Mouse (Mus musculus) naive thymus-derived CD4-positive, alpha-beta T cell, adult 2 months (primary cell): ENCODE results near the gene Ruvbl2.
A peak's percentile ranks its signal among the peaks of the same experiment; 100 is the strongest.

ENCODE experiments used
- DNase-seq: peaks from one replicate; pipeline ENCODE4 v3.0.0-alpha.2; 2011; ENCODE audit warnings: low read depth

The Ruvbl2 gene

DNA sequence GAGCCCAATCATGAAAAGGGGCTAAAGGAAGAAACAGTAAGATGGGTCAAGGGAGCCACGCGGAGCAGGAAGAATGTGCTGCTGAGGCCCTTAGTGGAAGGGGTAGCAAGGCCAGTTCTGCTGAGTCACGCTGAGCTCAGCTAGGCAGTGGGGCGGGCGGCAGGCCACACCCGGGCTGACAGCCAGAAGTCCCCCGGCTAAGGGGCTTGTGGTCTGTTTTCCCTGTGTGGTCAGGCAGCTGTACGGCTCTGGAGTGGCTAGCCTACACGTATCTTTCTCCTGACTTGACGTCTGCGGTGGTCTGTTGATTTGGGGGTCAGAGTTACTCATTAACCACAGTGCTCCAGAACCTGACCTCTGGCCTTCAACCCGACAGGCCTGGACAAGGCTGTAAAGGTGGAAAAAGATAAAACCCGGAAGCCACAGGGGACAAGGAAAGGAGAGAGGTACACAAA, 23.0 kb upstream of the Ruvbl2 start:
- no peak for DNase-seq

DNA sequence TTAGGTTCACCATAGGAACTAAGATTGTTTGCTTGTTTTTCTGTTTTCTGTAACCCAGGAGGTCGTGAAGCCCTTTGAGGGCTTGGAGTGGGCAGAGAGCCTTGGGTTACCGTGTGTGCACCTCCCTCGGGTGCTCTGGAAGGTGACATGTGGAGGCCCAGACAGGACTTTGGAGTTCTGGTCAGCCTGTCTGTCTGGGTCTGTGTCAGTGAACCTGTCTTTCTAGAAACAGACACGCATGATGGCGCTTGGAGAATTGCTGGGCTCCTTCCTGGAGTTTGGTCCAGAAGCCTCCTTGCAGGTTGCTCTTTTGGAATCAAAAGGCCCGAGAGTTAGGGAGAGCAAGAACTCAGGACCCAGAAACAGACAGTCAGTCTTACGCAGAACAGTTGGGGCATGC, 22.5 kb upstream of the Ruvbl2 start:
- no peak for DNase-seq

DNA sequence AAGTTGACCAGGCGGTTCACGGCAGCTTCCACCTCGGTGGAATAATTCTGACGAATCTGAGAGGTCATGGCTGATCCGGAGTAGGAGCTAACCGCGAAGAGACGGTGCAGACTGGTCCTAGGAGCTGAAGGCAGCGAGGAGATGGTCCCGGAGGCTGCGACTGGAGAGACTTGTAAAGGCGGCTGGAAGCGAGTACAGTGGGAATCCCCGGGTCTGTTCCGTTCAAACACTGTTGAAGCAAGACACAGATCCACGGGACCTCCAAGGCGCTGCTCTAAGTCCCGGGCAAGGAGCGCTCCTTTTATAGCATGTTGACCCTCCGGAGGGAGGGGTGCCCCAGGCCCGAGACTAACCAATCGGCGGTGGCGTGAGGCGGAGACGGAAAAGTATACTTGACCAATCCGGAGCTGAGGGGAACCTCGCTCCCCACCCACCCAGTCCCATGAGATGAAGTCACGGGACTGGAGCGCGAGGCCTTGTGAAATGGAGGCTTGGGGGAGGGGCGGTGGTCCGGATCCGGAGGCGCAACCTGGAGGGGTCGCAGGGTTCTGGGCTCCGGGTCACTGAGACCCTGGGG, 21.8 kb upstream of the Ruvbl2 start, which contains the start of gene Ftl1:
Ftl1 (minus strand) TSS at position 321 of the 577 bp plus-strand sequence.
- DNase-seq, result peak; percentile 96

DNA sequence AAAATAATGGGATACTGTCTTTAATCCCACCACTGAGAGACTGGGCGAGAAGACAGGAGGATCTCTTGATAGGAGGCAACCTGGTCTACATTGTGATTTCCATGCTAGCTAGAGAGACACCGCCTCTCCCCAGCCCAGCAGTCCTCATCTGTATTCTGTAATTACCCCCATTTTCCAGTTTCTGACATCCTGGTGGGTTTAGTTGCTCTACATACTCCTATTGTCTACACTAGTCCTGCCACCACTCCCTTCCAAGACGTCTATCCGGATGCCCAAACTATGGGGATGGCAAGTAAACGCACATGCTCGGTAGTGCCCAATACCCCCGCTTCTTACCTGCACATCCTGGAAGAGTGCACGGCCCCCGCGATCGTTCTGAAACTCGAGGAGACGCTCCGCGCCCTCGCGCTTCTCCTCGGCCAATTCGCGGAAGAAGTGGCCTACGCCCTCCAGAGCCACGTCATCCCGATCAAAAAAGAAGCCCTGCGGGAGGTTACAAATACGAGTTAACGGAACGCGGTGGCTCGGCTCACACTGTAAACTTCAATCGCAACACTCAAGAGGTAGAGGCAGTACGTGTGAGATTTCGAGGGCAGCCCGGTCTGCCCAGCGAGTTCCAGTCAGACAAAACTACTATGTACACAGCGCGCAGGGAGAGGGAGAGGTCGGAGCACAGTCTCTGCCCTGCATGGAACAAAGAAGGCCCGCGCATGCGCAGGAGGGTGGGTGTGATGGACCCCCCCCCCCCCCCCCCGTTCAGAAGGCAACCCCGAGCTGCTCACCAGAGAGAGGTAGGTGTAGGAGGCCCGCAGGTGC, 21.1 kb upstream of the Ruvbl2 start:
- peak; percentile 91 for DNase-seq

DNA sequence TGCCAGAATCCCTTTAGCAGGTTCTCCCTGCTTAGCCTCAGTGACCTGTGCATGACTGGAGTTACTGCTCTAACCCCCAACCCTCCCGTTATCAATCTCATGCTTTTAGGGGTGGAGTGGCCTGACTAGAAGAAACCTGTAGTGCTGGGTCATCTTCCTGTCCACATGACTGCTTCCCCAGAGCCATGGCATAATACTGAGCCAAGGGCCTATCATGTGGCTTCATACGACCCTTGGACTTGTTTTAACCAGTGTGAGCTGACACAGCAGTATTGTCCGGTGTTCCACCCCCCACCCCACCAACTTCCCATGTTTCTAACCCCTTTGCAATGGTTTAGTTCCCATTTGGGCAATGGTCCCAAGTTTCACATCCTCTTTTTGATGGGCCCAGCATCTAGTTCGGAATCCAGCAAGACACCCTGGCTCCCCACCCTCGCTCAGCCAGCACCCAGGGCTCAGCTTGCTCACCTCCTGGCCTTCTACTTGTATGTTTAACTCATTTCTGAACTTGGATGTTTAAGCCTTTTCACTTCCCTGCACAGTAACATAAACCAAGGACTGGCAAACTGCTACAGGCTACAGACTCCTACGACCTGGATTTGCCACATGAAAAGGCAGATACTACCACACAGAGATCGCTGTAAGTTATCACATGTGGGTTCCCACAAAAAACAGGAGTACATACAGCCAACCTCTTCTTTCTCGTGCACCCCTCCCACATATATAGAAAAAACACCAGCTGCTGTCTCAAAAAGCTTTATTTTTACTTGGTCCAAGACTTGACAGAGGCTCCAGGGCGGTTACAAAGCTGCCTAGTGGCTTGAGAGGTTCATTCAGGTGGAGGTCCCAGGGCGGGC, 19.5 kb upstream of the Ruvbl2 start:
- DNase-seq, result peak; percentile 51

DNA sequence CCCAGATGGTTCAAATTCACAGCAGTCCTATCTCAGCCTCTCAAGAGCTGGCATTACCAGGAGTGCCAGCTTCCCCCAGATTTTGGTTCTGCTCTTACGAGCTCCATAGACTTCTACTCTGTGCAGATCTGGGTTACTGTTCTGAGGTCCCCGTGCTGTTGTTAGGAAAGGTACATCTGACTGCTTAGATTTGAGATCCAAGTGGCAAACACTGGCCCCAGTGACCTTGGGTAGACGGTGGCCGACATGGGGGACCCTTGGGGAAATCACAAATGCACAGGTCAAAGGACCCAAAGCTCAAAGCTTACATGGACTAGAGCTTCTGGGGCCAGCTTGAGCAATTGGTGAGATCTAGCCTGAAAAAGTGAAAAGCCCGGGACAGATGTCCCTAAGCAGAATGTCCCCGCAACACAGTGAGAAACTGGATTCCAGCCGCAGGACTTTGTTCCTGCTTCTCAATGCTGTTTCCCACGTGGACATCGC, 18.9 kb upstream of the Ruvbl2 start:
- DNase-seq, result no peak

DNA sequence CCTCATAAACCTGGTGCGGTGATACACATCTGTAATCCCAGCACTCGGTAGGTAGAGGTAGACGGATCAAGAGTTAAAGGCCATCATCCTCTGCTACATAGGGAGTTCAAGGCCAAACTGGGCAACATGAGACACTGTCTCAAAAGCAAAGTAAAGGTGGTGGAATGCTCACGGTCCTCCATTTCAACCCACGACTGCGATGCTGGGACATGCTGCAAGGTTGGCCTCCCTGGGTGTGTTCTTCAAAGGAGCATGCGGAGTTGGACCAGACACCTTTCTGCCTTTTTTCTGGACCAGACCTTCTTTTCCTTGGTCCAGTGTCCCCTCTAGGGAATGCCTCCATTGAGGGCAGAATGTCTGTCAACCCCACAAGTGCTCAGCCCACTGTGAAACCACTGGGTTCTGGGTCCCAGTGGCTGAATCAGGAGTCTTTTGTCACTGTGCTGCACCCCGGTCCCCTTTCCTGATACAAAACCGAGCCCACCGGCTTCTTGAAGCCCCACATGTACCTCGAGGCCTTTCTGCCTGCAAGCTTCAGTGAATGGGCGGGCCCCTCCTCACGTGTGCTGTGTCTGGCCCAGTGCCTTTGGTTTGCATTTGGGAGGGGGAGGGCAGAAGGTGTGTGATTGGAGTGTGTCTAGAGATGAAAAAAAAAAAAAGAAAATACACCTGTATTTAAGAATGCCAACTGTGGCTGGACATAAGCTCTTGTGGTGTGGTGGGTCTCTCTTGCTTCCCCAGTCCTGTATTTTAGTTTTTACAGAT, 18.2 kb upstream of the Ruvbl2 start:
- DNase-seq, result no peak

DNA sequence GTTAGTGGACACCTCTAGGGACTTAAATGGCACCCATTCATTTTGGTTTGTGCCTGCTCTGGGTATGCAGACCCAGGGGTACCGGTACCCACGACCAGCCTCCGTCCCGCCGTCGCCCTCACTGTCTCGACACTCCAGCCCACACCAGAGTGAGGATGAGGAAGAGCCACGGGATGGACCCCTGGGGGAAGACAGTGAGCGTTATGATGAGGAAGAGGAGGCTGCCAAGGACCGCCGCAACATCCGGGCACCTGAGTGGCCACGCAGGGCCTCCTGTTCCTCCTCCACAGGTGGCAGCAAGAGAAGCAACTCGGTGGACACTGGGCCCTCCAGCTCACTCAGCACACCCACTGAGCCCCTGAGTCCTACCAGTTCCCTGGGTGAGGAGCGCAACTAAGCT, 17.1 kb upstream of the Ruvbl2 start:
- DNase-seq, result no peak

DNA sequence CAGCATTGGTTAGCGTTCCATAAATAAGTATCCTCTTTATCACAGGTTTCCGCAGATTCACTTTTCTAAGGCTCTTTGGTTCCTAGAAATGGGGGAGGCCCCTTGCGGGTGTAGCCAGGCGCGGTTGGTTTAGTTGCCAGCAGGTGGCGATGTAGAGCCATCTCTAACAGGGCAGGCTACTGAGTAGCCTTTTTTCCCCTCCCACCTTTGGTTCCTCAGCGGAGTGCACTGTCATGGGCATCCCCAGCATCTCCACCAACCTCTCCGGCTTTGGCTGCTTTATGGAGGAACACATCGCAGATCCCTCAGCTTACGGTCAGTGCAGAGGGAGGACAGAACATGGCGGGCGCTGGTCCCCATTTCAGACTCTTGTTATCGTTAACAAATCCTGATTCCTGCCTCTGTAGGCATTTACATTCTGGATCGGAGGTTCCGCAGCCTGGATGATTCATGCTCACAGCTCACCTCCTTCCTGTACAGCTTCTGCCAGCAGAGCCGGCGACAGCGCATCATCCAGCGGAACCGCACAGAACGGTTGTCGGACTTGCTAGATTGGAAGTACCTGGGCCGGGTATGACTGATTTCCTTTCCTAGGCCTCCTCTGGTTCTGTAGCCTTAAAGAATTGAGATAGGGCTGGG, 13.6 kb upstream of the Ruvbl2 start:
- DNase-seq, result peak; percentile 91

DNA sequence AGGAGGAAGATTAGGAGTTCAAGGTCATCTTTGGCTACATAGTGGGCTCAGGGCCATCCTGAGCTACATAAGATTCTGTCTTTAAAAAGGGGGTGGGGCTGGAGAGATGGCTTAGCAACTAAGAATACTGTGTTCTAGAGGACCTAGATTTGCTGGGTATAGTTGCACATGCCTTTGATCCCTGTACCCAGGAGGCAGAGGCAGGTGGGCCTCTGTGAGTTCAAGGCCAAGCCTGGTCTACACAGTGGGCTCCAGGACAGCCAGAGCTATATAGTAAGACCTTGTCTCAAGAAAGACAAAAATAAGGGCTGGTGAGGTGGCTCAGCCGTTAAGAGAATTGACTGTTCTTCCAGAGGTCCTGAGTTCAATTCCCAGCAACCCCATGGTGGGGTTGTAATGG, 12.1 kb upstream of the Ruvbl2 start:
- no peak for DNase-seq

DNA sequence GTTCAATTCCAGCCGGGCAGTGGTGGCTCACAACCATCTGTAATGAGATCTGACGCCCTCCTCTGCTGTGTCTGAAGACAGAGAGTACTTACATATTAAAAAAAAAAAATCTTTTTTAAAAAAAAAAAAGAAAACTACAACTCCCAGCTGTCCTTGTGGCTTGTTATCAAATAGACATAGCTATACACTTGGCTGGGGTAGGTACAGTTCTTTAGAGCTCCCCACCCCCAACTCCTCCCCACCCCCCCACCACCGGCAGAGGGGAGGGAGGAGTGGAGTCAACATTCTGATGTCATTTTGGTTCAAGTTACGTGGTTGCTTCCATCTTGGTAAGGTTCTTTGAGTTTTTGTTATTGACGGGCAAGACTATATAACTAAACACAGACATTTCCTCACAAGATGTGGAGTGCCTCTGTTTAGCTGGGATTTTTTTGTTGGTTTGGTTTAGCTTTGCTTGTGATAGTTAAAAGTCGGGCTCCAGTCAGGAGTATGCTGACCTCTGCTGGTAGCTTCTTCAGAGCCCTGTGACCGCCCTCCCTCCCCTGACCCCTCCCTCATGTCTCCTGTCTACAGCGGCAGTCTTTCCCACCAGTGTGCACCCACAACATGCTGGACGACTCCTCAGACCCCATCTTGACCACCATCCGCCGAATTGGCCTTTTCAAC, 9.6 kb upstream of the Ruvbl2 start:
- DNase-seq, result peak; percentile 72

DNA sequence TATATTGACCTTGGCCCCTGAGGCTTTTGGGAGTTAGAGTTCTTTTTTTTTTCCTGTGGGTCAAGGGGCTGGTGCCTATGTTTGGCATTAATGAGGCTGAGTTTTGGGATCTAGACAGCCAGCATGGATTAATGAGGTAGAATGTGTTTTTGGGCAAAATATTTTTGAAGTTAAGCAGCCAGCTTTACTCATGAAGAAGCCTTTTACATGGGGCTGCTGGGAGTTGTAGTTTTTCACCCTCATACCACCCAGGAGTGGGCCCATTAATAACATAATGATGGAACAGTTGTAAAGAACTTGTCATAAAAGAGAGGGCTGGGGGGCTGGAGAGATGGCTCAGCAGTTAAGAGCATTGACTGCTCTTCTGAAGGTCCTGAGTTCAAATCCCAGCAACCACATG, 8.7 kb upstream of the Ruvbl2 start:
- DNase-seq, result no peak

DNA sequence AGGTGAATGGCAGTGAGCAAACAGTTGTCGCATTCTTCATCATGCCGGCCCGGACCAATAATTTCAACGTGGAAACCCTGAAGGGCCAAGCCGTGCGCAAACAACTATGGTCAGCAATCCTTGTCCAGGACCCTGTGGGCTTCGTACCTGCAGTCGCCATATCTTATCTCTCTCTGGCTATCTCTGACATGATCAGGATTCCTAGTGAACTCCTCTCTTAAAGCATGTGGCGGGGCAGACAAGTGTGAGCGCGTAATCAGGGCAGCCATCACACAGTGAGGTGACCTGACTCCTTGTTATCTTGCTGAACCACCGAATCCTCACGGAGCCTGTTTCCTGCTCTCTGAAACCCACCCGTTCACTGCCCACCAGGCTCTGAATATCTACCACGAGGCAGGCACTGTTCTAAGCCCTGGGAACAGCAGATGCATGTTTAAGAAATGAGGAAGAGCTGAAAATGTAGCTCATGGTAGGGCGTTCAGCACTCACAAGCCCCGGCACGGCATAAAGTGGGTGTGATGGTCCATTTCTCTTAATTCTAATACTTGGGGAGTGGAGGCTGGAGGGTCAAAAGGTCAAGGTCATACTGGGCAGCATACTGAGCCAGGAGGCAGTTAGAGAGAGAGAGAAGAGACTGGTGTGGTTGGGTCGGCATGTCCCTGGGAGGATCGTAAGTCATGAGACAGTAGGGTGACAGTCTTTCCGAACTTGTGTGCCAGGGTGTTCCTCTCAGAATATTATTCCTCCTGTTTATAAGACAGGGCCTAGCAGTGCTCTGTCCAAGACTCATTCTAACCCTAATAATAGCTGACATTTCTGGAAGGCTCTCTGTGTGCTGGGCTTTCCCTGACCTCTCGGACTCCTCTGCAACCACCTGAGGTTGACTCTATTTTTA, 5.9 kb upstream of the Ruvbl2 start:
- no peak for DNase-seq

DNA sequence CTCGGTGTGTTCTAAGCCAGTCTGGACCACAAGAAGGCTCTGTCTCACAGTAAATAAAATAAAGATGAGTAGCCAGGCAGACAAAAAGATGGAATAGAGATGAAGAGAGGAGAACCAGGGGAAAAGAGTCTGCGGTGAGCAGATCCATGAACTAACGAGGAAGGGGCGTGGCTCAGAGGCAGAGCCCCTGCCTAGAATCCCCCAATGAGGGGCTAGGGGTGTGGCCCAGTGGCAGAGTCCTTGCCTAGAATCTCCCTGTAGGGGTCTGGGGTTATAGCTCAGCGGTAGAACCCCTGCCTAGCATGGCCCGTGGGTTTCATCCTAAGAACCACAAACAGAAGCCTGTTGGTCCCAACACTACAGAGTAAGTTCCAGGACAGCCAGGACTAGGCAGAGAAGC, 850 bp downstream of the Ruvbl2 start:
- DNase-seq, result no peak

DNA sequence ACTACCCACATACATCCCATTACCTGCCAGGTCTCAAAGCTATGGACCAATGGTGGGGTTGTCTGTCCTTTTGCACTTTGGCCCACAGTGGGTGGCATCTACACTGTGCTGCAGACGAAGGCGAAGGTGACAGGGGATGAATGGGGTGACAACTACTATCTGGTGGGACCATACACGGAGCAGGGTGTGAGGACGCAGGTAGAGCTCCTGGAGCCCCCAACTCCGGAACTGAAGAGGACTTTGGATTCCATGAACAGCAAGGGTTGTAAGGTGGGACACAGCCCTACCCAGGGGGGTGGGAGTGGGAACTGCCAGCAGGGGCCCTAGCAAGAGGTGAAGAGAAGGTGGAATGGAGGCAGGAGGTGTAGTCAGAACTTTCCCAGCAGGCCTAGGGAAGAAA, 1.5 kb downstream of the Ruvbl2 start:
- DNase-seq, result no peak

DNA sequence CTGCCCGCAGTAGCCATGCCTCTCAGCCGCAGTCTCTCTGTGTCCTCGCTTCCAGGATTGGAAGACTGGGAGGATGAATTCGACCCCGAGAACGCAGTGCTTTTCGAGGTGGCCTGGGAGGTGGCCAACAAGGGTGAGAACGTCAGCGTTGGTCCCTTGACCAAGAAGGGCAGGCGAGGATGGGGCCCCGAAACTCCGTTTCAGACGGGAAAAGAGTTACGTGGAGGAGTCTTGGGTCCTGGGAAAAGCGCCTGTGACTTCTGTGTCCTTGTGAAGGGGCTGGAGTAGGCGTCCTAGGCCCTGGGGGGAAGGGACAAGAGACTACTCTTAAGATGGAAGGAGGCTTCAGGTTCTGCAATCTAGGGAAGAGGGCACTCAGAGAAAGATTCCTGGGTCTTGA, 2.9 kb downstream of the Ruvbl2 start:
- DNase-seq, result peak; percentile 40

DNA sequence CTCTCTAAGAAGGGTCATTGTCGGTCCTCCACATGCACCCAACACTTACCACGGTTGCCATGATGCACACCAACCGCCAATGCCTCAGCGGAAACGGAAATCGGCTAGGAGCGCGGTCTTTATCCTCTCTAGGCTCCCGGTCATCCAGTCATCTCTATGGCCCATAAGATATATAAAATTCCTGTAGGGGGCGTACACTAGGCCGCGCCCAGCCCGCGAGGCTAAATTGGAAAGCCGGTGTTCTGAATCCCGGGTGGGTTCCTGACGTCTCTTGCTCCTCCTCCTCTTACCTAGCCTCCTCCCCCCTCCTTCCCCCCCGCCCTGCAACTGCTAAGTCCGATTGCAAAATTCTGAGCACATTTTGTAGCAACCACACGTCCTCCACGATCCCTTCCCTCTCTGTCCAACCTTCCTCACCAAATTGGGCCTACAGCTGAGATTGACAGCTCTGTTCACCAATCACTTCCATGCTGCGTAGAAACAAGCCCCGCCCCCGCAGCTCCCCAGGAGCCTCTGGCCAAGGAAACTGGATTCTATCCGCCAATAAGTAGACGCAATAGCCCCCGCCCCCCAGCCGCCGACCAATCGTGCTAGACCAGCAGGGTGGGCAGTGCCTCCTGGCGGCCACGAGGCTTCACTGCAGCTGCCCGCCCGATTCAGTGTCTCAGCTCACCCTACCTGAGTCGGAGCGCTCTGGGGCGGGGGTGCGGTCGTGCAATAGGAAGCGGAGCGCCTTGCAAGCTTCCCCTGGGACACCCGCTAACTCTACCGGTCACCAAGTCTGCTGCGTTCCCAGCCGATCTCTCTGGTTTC, 3.5 kb downstream of the Ruvbl2 start, which contains the start of gene Gys1:
Gys1 (plus strand) TSS at position 642 of the 813 bp plus-strand sequence.
- peak; percentile 100 for DNase-seq

DNA sequence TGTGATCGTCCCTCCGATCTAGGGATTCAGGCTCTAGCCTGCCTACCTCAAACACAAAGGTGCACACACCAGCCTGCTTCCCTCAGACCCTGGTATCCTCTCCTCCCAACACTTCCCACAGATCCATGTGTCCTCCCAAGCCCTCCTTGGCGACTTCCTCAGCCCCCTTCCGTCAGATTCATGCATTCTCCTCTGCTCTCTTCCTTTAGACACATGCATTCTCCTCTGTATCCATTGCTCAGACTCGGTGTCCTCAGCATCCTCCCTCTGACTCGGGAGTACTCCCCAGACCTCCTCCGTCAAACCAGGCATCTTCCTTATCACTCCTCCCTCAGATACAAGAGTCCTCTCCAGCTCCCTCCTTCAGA, 4.1 kb downstream of the Ruvbl2 start:
- DNase-seq, result no peak

DNA sequence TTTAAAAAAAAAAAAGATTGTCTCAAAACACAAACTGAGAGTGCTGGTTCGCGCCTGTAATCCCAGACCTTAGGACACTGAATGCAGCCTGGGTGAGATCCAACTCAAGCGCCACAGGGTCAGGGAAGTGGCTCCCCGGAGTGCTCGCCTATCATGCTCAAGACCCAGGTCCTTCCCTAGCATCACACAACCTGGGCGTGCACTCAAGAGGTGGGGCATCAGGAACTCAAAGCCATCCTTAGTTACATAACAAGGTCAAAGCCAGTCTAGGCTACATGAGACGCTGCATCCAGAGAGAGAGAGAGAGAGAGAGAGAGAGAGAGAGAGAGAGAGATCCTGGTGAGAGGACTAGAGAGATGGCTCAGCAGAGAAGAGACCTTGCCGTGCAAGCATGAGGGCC, 11.3 kb downstream of the Ruvbl2 start:
- no peak for DNase-seq
